ENCODE assay signal across 8 mouse cellular contexts in the genomic region with DNA sequence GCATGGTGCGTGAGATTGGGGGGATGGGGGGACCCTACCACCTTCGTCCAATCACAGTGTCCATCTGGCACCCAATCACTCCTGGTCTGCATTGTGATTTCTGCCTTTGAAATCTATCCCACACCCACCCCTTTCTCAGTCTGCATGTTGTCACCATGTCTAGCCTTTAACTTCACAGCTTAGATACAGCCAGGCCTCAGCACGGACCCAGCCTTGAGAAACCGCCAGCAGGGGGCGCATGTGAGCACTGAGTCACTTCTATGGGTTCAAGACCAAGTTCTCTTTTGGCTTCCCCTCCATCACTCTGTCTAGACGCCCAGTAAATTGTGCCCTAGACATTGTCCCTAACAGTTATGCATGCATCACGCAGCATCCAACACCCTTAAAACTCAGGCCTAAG. TPM values are rescaled to one million over a fixed set of nuclear protein-coding genes. Genes with fewer than 3 reads are reported as not detected.
A peak's percentile ranks its signal among the peaks of the same experiment; 100 is the strongest.
DNase-seq lines count a peak whose midpoint lies in the region.

No protein-coding gene starts in this region.

- peak; percentile 96 for DNase-seq in heart, adult 11 months
- no peak for DNase-seq in heart, adult 9 months (ENCODE audit: low spot score in 2 of 2)
- peak; percentile 81 for DNase-seq in right cerebral cortex, postnatal 4 days
- no peak for DNase-seq in right cerebral cortex, postnatal 36 days (ENCODE audit: low spot score in 2 of 2)
- peak; percentile 83 to 91 for DNase-seq in cerebellum, postnatal 14 days
- DNase-seq in heart, postnatal 36 days, result peak; percentile 70 to 82
- peak; percentile 66 for DNase-seq in lung, postnatal 25 days (ENCODE audit: low spot score)
- peak; percentile 90 for DNase-seq in testis, postnatal 10 days (ENCODE audit: low spot score)

- intact Hi-C loops in heart, postnatal 36 days (cut with DNase I), result loop anchor here (1.0 to 5.0 kb wide), 2 partner anchors 123 to 220 kb away; no protein-coding TSS in a partner anchor

RNA-seq across cellular contexts. Expression of a gene that starts 8.3 kb away (rescaled TPM):
- total RNA-seq in heart, postnatal 36 days (2021), result 10 to 100 TPM in 1 of 2 experiments, 1 to 10 TPM in 1; 7.5 to 10.2 TPM

RNA-seq across cellular contexts. Expression of a gene that starts 10.0 kb away (rescaled TPM):
- 10 to 100 TPM; 56.1 to 73.6 TPM for total RNA-seq in heart, postnatal 36 days (2021)

RNA-seq across cellular contexts. Expression of a gene that starts 14.4 kb away (rescaled TPM):
- 100 to 1,000 TPM; 171 to 183 TPM for total RNA-seq in heart, postnatal 36 days (2021)

RNA-seq across cellular contexts. Expression of a gene that starts 22.2 kb away (rescaled TPM):
- total RNA-seq in heart, postnatal 36 days (2021), result 100 to 1,000 TPM; 157 to 172 TPM

RNA-seq across cellular contexts. Expression of a gene that starts 30.5 kb away (rescaled TPM):
- total RNA-seq in heart, postnatal 36 days (2021), result 1 to 10 TPM; 1.9 to 2.8 TPM

Comparison
In these comparisons a context has a peak if more than half of its experiments do, and no peak if none do; other contexts are left out.
1. DNase-seq: peak in heart, adult 11 months (single experiment), right cerebral cortex, postnatal 4 days (single experiment), cerebellum, postnatal 14 days (2 of 2), heart, postnatal 36 days (2 of 2), lung, postnatal 25 days (single experiment) and testis, postnatal 10 days (single experiment); none in heart, adult 9 months (0 of 2) and right cerebral cortex, postnatal 36 days (0 of 2).